Mouse (Mus musculus) urinary bladder, adult 18-20 months (tissue): ENCODE data around the gene Dusp21.
A peak's percentile ranks its signal among the peaks of the same experiment; 100 is the strongest.

Experiments used
- DNase-seq, 2 experiments: peaks; one replicate each; pipeline ENCODE4 v3.0.0; 2022; ENCODE audit warnings: low spot score in 2 of 2, mixed read lengths in 2 of 2

The Dusp21 gene

GRCm38 (mm10) chrX:18145557-18145956 lies at the start of gene Dusp21:
Gene Dusp21, plus strand, starts transcription at chrX:18145857.
- no peak for DNase-seq

GRCm38 (mm10) chrX:18160734-18161442 lies 15.2 kb downstream of the Dusp21 start:
- no peak for DNase-seq

- DNase-seq = peak in 1 of 2 experiments; percentile 30
Observed at GRCm38 (mm10) chrX:18161796-18162191, 16.1 kb downstream of the Dusp21 start.

- peak; percentile 83 to 100 for DNase-seq
Observed at GRCm38 (mm10) chrX:18162192-18162857, 16.7 kb downstream of the Dusp21 start, which contains the start of gene Kdm6a. Gene Kdm6a, plus strand, starts transcription at chrX:18162575.

GRCm38 (mm10) chrX:18162861-18163731 lies 17.4 kb downstream of the Dusp21 start:
- DNase-seq = peak; percentile 33 to 51

GRCm38 (mm10) chrX:18163917-18164624 lies 18.4 kb downstream of the Dusp21 start:
- DNase-seq = no peak

GRCm38 (mm10) chrX:18165121-18165520 lies 19.5 kb downstream of the Dusp21 start:
- DNase-seq = no peak

GRCm38 (mm10) chrX:18166961-18167360 lies 21.3 kb downstream of the Dusp21 start:
- DNase-seq = no peak

- DNase-seq = no peak
Observed at GRCm38 (mm10) chrX:18168940-18169339, 23.3 kb downstream of the Dusp21 start.

GRCm38 (mm10) chrX:18174831-18175230 lies 29.2 kb downstream of the Dusp21 start:
- DNase-seq = no peak

- DNase-seq = no peak
Observed at GRCm38 (mm10) chrX:18177803-18178202, 32.1 kb downstream of the Dusp21 start.

GRCm38 (mm10) chrX:18179492-18179891 lies 33.8 kb downstream of the Dusp21 start:
- DNase-seq = no peak

- DNase-seq = no peak
Observed at GRCm38 (mm10) chrX:18187203-18187602, 41.5 kb downstream of the Dusp21 start.

GRCm38 (mm10) chrX:18188293-18188692 lies 42.6 kb downstream of the Dusp21 start:
- DNase-seq = no peak
